Mouse (Mus musculus) stomach, embryonic 14.5 days (tissue): ENCODE results near the gene Rpain. TPM values are rescaled to one million over a fixed set of nuclear protein-coding genes. Genes with fewer than 3 reads are reported as not detected.

Experiments used
- ATAC-seq: fragments of 200-750 bp; cut with Nextera tagmentation; 2 replicates; pipeline ENCODE4 v1.8.0; 2017; ENCODE audit warnings: low read depth, moderate TSS enrichment; ENCODE audit not compliant: insufficient number of reproducible peaks, insufficient read depth, low FRiP score
- H3K27ac ChIP-seq: fragments of 300-500 bp; sonication (generic); 2 replicates; pipeline ENCODE4 v1.5.1; 2014; ENCODE audit warnings: mild to moderate bottlenecking, low read length, moderate library complexity, mixed read lengths
- H3K27me3 ChIP-seq: fragments of 300-500 bp; sonication (generic); 2 replicates; pipeline ENCODE4 v1.6.1; 2014; ENCODE audit warnings: low read length, control low read depth, mixed read lengths; ENCODE audit not compliant: control insufficient read depth, insufficient read depth
- H3K36me3 ChIP-seq: fragments of 300-500 bp; sonication (generic); 2 replicates; pipeline ENCODE4 v1.6.1; 2014; ENCODE audit warnings: mild to moderate bottlenecking, control low read depth, low read length, moderate library complexity, mixed read lengths; ENCODE audit not compliant: control insufficient read depth, insufficient read depth
- H3K4me1 ChIP-seq: fragments of 300-500 bp; sonication (generic); 2 replicates; pipeline ENCODE4 v1.6.1; 2014; ENCODE audit warnings: low read length, control low read depth, mixed read lengths; ENCODE audit not compliant: control insufficient read depth, insufficient read depth
- H3K4me2 ChIP-seq: fragments of 300-500 bp; sonication (generic); replicated peaks from 2 replicates; pipeline ENCODE4 v1.6.1; 2014; ENCODE audit warnings: low read depth, low read length, control low read depth
- H3K4me3 ChIP-seq: fragments of 300-500 bp; sonication (generic); 2 replicates; pipeline ENCODE4 v1.5.1; 2014; ENCODE audit warnings: low read depth, low read length, control low read depth
- H3K9ac ChIP-seq: fragments of 300-500 bp; sonication (generic); replicated peaks from 2 replicates; pipeline ENCODE4 v1.6.1; 2014; ENCODE audit warnings: low read depth, mild to moderate bottlenecking, control low read depth, low read length, moderate library complexity, mixed read lengths
- H3K9me3 ChIP-seq: fragments of 300-500 bp; sonication (generic); 2 replicates; pipeline ENCODE4 v1.6.1; 2016; ENCODE audit warnings: low read depth, low read length, control low read depth; ENCODE audit not compliant: control insufficient read depth
- WGBS: fragments of 180-500 bp; shearing (Covaris S2); extraction: QIAGEN DNeasy Blood & Tissue Kit; methylation state at CpG from one replicate; pipeline ENCODE4 v1.1.7; 2014; 5-methylcytosine and 5-hydroxymethylcytosine counted together
- polyA plus RNA-seq: library from polyadenylated mRNA; unstranded; fragments of >200 nt; fragmentation: Nextera tagmentation; extraction: Ambion mirVana; gene quantifications from 2 replicates; pipeline ENCODE4 v1.2.1, GENCODE M21; 2014

The Rpain gene
- polyA plus RNA-seq, 1 experiment from 2014 or later, result 88.2 TPM

GRCm38 (mm10) chr11:70980751-70981510 lies 10.9 kb downstream of the Rpain start:
- no peak overlapping the region for H3K9ac ChIP-seq
- peaks cover 54% of the 10 kb centered on the region for H3K36me3 ChIP-seq
- 92% methylated on average over 14 of the region's 14 CpGs for WGBS
- peaks cover 7% of the 10 kb centered on the region; the same call in 1 of the 2 replicates for H3K4me1 ChIP-seq
- no peak overlapping the region for H3K27ac ChIP-seq
- no peak overlapping the region for H3K4me2 ChIP-seq
- H3K4me3 ChIP-seq, result no peak overlapping the region
- ATAC-seq, result no peak
- H3K9me3 ChIP-seq, result no peaks in the 10 kb centered on the region
- H3K27me3 ChIP-seq, result no peaks in the 10 kb centered on the region

GRCm38 (mm10) chr11:70982030-70982429 lies 12.0 kb downstream of the Rpain start:
- H3K9ac ChIP-seq, result peak overlapping the region; percentile 87
- no peak overlapping the region for H3K27ac ChIP-seq
- H3K4me3 ChIP-seq, result peak overlapping the region; percentile 99
- H3K36me3 ChIP-seq, result peaks cover 56% of the 10 kb centered on the region
- H3K9me3 ChIP-seq, result no peaks in the 10 kb centered on the region
- peak overlapping the region; percentile 78 for H3K4me2 ChIP-seq
- WGBS, result 11% methylated on average over 12 of the region's 12 CpGs
- no peaks in the 10 kb centered on the region for H3K27me3 ChIP-seq
- ATAC-seq, result no peak
- H3K4me1 ChIP-seq, result peaks cover 7% of the 10 kb centered on the region; the same call in 1 of the 2 replicates

- H3K9ac ChIP-seq, result peak within 1 kb of the TSS; percentile 87
- H3K27me3 ChIP-seq, result no peaks in the 10 kb centered on the region
- H3K36me3 ChIP-seq, result peaks cover 56% of the 10 kb centered on the region
- H3K4me2 ChIP-seq, result peak within 1 kb of the TSS; percentile 78
- ATAC-seq, result peak; percentile 93
- peaks cover 7% of the 10 kb centered on the region; the same call in 1 of the 2 replicates for H3K4me1 ChIP-seq
- no peak within 1 kb of the TSS for H3K27ac ChIP-seq
- H3K4me3 ChIP-seq, result peak within 1 kb of the TSS; percentile 99
- no peaks in the 10 kb centered on the region for H3K9me3 ChIP-seq
- WGBS, result under 1% methylated on average over 61 of the region's 64 CpGs
Measured at GRCm38 (mm10) chr11:70982557-70983228, 12.7 kb downstream of the Rpain start, which contains the start of gene C1qbp. TSS of gene C1qbp (minus strand) at chr11:70983026.

GRCm38 (mm10) chr11:71001167-71001566 lies 31.2 kb downstream of the Rpain start:
- no peaks in the 10 kb centered on the region for H3K9me3 ChIP-seq
- no peaks in the 10 kb centered on the region for H3K27me3 ChIP-seq
- no peak overlapping the region for H3K9ac ChIP-seq
- H3K4me1 ChIP-seq, result peaks cover 14% of the 10 kb centered on the region
- peaks cover 17% of the 10 kb centered on the region; the same call in 1 of the 2 replicates for H3K36me3 ChIP-seq
- 92% methylated on average over 4 of the region's 4 CpGs for WGBS
- no peak overlapping the region for H3K27ac ChIP-seq
- ATAC-seq, result no peak
- no peak overlapping the region for H3K4me2 ChIP-seq
- H3K4me3 ChIP-seq, result no peak overlapping the region

- Histone ChIP-seq H3K27ac (peak overlapping the region; percentile 48; the same call in 1 of the 2 replicates), H3K4me2 (peak overlapping the region; percentile 72), H3K36me3 (peaks cover 11% of the 10 kb centered on the region; the same call in 1 of the 2 replicates), H3K9me3 (no peaks in the 10 kb centered on the region), H3K4me1 (peaks cover 14% of the 10 kb centered on the region), H3K9ac (peak overlapping the region; percentile 52), H3K27me3 (no peaks in the 10 kb centered on the region), H3K4me3 (peak overlapping the region; percentile 84)
- peak; percentile 64 for ATAC-seq
- under 1% methylated on average over 49 of the region's 49 CpGs for WGBS
Measured at GRCm38 (mm10) chr11:71003611-71004315, 33.8 kb downstream of the Rpain start.

- H3K36me3 ChIP-seq, result peaks cover 6% of the 10 kb centered on the region; the same call in 1 of the 2 replicates
- H3K27me3 ChIP-seq, result no peaks in the 10 kb centered on the region
- H3K9ac ChIP-seq, result peak within 1 kb of the TSS; percentile 52
- peak within 1 kb of the TSS; percentile 72 for H3K4me2 ChIP-seq
- peaks cover 14% of the 10 kb centered on the region for H3K4me1 ChIP-seq
- peak; percentile 96 for ATAC-seq
- H3K4me3 ChIP-seq, result peak within 1 kb of the TSS; percentile 84
- no peaks in the 10 kb centered on the region for H3K9me3 ChIP-seq
- peak within 1 kb of the TSS; percentile 48; the same call in 1 of the 2 replicates for H3K27ac ChIP-seq
- under 1% methylated on average over 35 of the region's 35 CpGs for WGBS
Measured at GRCm38 (mm10) chr11:71004316-71004773, 34.3 kb downstream of the Rpain start, which contains the start of gene Dhx33. TSS of gene Dhx33 (minus strand) at chr11:71004437.

- H3K36me3 ChIP-seq, result peaks cover 9% of the 10 kb centered on the region
- H3K27ac ChIP-seq, result no peak overlapping the region
- 0 out of 2 replicates have a peak overlapping the region, but pooled peaks have one; percentile 1 for H3K9ac ChIP-seq
- peak overlapping the region; percentile 29 for H3K4me2 ChIP-seq
- H3K27me3 ChIP-seq, result no peaks in the 10 kb centered on the region
- 56% methylated on average over 5 of the region's 5 CpGs for WGBS
- peak overlapping the region; percentile 84 for H3K4me3 ChIP-seq
- H3K9me3 ChIP-seq, result no peaks in the 10 kb centered on the region
- H3K4me1 ChIP-seq, result peaks cover 14% of the 10 kb centered on the region
- ATAC-seq, result no peak
Measured at GRCm38 (mm10) chr11:71005046-71005445, 35.0 kb downstream of the Rpain start.

GRCm38 (mm10) chr11:71007026-71007425 lies 37.0 kb downstream of the Rpain start:
- no peak overlapping the region for H3K4me2 ChIP-seq
- peaks cover 23% of the 10 kb centered on the region for H3K36me3 ChIP-seq
- no peaks in the 10 kb centered on the region for H3K27me3 ChIP-seq
- H3K4me3 ChIP-seq, result no peak overlapping the region
- H3K27ac ChIP-seq, result no peak overlapping the region
- 95% methylated on average over 6 of the region's 6 CpGs for WGBS
- H3K9me3 ChIP-seq, result no peaks in the 10 kb centered on the region
- no peak overlapping the region for H3K9ac ChIP-seq
- ATAC-seq, result no peak
- H3K4me1 ChIP-seq, result peaks cover 14% of the 10 kb centered on the region
